Mouse (Mus musculus): ENCODE measurements around the gene Ddah1.
A peak's percentile ranks its signal among the peaks of the same experiment; 100 is the strongest.

Ddah1 gene

DNA sequence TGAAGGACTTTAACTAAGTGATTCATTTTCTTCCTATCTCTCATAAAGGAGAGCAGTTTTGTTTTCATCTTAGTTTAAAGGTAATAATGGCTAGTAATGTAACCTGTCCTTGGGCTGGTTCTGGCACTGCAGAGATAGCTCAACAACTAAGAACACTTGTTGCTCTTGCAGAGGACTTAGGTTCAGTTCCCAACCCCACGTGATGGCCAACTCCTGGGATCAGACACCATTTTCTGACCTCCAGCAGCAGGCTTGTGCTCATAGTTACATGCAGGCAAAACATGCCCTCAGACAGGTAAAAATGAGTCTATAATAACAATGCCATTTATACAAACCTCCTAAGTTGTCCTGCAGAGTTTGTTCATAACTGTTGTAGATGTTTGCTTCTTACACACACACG is 5.9 kb downstream of the Ddah1 start:
- no peak for DNase-seq (ENCODE audit: low spot score)

DNA sequence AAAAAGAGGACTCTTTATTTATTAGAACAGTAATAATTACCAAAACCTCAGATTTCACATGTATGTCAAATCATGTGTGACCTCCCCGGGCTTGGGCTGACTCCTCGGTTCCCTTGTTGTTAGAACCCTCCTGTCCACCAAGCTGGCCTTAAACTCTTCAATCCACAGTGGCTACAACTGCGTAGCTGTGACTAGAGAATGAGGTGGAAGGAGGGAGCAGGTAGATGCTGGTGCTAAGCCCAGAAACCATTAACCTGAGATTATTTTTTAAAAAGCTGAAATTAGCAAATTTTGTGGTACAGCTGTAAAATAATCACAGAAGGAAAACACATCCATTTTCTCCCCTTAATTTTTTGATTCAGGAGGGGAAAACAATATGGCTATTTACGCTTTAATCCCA is 10.0 kb downstream of the Ddah1 start:
- DNase-seq (ENCODE audit: low spot score), result no peak

DNA sequence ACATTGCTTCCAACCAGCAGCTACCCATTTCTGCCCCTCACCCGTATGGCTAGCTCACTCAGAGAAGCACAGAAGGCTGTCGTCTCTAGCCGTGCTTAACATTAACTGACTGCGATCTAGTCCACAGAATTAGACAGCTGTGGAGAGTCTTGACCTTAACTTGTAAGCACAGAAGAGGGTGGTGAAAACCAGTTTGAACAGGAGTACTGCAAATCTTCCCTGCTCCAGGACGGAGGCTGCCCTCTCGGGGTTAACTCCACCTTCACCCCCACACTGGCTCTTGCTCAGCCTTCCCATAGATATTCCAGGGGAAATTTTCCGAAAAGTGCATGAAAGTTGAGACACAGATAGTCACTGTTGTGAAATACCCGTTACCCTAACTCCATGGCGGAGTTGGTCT is 14.9 kb downstream of the Ddah1 start:
- DNase-seq (ENCODE audit: low spot score), result no peak

DNA sequence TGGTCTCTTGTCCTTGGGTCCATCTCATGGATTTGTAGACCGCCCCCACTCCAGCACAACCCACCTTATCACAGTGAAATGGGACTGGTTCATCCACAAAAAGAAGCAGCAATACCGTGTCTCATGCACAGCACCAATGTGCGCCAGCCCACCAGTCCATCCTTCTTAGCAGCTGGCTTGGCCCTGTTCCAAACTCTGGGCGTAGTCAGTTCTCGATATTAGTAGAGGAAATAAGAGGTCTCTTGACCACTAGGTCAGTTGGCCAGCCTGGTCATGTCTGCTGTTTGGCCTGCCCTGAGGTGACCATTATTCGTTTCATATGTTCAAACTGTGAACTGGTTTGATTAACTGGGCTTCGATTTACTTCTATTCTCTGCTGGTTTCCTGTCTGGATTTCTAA is 15.9 kb downstream of the Ddah1 start:
- DNase-seq (ENCODE audit: low spot score), result no peak

DNA sequence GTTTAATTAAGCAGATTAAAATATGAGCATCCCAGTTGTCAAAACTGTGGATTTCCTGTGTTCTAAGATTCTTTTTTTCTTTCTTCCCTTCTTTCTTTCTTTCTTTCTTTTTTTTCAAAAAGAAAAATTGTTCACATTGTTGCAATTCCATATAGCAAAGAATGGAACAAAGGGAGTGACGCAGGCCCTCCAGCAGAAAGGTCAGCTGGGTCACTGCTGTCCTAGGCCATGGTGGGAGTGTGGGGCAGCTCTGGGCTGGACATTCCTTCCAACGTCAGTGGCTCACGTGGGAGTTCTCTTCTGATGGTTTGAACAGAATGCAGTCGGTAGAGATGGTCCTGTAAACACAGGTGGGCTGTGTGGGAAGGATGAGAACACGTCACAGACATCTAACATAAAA is 16.8 kb downstream of the Ddah1 start:
- DNase-seq (ENCODE audit: low spot score), result no peak

DNA sequence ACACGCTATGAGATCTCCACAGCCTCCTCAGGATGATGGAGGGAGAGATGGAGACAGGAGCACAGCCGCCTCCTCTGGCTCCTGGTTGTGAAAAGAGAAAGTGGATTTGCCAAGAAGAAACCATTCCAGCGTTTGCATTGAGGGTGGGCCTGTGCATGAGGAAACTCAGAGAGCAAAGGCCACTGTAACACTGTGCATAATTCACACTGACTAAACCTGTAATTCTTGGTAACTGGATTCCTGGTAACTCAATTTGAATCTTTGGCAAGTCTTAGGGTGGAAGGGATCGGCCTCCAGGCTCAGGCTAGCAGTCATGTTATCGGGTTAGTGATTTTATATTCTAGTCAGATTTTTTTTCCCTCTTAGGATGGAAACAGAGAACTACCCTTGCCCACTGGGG is 17.4 kb downstream of the Ddah1 start:
- no peak for DNase-seq (ENCODE audit: low spot score)

DNA sequence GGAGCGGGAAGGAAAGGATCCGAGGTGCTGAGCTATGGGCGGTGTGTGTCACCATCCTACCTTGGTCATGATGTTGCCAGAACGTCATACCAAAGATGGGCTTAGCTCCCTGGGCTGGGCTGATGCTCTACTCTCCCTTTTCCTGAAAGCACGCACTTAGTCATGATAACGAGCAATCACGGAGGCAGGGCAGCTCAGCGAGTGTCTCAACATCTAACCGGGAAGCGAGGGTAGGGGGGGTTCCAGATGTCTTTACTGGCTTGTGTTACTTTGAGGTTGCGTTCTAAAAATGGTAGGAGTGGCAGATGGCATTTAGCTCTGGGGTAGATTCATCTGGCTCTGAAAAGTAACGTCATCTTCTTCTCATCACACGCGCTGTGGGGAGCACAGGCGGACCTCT is 18.5 kb downstream of the Ddah1 start:
- no peak for DNase-seq (ENCODE audit: low spot score)

DNA sequence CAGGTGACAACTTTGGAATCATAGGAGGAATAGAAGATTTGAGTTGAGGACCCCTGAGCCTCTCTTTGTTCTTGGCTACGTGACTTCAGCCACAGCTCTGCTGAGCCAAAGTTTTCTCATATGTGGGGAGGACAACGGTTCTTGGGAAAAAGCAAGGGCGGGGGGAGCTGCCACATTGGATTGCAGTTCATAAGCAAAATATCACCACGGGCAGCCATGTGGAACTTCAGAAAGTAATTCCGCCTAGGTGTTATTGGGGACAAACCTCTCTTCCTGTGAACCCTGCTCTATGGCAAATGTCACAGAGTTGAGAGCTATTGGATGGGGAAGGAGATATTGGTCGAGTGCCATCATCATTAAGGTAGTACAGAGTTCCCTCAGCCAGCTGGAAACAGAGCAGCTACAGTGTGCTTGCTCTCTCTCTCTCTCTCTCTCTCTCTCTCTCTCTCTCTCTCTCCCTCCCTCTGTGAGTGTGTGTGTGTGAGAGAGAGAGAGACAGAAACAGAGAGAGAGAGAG is 20.0 kb downstream of the Ddah1 start:
- DNase-seq (ENCODE audit: low spot score), result no peak

DNA sequence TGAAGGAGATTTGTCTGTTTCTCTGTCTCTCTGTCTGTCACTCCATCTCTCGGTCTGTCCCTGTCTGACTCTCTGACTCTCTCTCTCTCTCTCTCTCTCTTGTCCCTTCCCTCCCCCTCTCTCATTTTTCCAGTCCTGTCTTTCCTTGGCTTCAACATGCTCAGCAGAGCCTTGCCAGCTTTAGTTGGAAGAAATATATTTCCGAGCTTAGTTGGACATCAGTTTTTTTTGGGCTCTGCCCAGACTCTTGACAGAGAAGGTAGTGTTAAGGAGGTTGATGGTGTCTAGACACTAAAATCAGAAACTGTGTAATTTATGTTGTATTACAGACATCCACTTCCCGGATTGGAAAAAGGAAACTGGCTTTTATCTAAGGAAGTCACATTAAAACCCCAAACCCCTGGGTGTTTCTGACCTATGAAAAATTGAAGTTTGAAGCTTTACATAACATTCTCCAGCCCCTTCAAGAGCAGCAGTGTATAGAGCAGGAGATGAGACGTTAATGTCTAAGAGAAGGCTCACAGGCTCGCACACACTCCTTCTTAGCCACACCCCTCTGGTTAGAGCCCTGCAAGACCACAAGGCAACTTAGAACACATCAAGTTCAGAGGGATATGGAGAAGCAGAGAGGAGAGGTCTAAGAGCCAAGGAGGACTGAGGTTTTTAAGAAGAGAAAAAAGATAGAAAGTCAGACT is 21.0 kb downstream of the Ddah1 start:
- no peak for DNase-seq (ENCODE audit: low spot score)

DNA sequence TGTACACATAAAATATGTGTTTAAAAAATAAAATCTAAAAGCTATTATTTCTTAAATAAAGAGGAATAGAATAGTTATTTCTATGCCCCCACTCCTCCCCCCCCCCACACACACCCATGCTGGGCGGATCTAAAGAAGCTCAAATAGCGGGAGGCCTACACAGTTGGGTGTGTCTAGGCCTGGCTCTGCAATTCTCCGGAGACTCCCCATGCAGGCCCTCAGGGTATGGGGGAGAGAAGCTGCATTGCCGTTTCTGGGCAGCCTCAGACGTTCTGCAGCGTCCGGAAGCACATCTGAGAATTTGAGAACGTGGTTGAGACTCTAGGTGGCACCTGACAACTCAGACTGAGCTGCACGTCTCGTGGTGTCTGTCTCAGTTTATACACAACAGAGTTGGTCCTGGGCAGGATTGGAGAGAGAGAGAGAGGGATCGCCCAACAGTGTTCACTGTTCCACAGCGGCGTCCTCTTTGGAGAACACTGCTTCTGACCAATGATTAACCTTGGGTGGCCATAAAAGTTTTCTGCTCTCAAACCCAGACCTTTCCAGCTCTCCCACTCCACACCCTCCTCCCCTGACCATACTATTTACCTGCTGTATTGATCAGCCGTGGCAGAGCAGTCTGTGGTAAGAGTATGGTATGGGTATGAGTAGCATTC is 22.4 kb downstream of the Ddah1 start:
- no peak for DNase-seq (ENCODE audit: low spot score)

DNA sequence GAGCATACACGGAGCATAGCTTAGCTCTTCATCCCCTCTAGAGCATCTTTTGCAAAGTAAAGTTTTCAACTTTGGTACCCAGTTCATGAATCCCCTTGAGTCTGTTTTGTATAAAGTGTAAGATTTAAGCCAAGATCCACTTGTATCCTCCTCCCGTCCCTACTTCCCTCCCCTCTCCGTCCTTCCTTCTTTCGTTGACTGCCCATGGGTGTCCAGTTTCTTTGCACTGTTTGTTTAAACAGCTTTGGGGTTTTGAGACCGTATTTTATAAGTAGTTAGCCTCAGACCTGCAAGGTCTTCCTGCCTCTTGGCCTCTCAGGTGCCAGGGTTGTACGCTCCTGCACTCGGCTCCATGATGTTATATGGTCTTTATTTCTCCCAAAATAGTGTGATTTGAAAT is 26.8 kb downstream of the Ddah1 start:
- no peak for DNase-seq (ENCODE audit: low spot score)

DNA sequence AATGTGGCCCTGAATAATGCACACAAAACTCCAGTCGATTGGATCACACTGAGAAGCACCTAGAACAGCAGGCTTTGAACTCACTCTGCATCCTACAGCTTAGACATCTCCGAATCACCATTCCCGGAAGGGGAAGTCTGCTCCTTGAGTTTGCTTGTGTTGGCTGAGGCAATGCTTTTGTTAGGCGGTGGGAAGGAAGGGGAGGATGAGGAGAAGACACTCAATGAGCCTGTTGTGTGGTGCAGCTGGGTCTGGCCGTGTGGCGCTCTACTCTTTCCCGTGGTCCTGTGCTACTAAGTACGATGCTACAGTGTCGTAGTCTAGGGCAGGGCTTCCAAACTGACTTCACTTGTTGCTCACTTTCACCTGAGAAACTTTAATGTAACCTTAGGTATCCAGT is 28.8 kb downstream of the Ddah1 start:
- DNase-seq (ENCODE audit: low spot score), result no peak

DNA sequence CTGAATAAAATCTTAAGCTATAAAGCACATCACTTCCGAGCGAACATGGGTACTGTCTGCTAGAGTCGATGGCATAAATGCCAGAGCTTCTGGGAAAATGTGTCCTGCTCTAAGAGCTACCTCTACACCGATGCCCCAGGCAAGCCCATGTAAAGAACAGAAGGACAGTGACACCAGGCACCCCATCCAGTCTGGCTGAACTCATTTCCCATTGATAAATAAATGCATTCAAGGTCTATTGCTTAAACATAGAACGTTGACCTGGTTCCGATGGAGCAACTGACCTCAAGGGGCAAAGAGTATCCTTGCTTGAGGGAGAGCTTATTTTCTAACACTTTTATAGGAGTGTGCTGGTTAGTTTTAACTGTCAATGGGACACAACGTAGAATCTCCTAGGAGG is 30.6 kb downstream of the Ddah1 start:
- no peak for DNase-seq (ENCODE audit: low spot score)

DNA sequence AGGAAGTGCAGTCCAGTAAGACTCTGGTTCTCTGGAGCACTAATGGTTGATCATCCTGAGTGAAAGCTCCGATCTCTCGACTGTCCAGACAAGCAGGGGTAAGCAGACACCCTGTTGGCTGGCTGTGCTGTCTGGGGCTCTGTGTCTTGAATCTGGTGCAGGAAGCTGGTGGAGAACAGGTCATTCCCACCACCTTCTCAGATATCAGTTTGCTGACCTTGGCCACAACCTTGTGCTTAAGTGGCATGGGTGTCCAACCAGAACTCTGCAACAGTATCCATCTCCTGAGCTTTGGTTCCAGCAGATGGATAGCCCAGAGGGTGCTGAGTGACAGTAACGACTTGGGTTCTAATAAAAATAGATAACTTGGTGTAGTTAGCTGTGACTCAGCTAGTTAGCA is 31.8 kb downstream of the Ddah1 start:
- no peak for DNase-seq (ENCODE audit: low spot score)

DNA sequence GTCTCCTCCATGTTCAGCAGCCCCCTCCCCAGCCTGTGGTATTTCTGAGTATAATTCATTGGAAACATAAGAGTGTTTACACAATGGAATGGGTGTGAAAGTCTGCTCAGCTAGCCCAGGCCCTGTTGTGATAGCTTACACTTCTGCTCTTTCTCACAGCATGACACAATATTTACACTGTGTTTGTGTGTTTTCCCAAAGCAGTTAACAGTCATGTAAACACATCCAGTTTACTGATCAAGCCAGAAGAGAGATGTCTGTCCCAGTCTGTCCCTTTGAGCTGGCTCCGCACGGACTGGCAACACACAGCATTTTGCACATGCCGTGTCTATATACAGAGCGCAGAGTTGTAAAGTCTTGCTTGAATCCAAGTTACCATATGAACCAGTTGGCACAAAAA is 32.2 kb downstream of the Ddah1 start:
- DNase-seq (ENCODE audit: low spot score), result no peak

DNA sequence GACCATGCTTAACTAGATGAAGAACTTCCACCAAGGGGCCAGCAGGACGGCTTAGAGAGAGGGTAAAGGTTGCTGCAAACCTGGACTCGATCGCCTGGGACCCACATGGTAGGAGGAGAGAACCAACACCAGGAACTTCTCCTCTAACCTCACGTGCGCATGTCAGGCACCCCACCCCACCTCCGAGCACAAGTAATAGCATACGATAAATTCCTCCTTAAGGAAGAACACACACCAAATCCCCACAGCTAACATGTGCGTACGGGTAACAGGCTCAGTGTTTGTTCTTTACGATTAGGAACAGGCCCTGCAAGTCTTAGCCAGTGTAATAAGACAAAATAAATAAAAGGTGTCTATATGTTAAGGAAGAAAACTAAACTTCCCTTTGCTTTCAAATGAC is 35.9 kb downstream of the Ddah1 start:
- no peak for DNase-seq (ENCODE audit: low spot score)

DNA sequence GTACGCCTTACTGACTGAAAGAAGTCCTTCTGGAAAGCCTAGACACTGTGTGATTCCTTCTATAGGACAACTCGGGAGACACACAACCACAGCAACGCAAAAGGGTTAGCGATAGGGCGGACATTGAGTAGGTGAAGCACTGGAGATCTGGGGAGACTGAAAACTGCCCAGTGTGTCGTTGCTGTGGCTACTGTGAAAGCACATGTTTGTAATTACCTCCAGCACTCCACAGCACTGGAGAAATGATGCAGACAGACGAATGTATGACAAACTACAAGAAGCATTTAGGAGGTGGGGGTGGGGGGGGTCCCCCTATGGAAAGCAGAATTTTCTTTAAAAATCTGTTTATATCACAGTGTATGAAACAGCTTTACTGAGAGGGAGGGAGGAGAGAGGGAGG is 37.4 kb downstream of the Ddah1 start:
- no peak for DNase-seq (ENCODE audit: low spot score)

DNA sequence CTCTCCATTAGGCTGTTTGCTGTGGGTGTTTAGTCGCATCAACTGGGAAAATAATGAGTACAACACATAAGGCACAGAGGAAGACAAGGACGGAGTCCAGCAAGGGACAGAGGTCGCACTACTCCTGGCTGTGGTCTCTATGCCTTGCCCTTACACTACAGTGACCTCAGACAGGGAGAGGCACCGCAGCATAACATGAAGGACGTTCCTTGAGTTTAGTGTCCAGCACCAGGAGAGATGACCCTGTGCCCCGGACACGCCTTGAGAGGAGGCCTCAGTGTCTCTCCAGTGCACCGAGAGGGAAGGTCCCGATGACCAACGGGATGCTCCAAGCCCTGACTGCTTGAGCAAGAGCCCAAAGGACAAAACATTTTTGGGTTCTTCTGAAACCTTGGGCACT is 39.6 kb downstream of the Ddah1 start:
- no peak for DNase-seq (ENCODE audit: low spot score)

DNA sequence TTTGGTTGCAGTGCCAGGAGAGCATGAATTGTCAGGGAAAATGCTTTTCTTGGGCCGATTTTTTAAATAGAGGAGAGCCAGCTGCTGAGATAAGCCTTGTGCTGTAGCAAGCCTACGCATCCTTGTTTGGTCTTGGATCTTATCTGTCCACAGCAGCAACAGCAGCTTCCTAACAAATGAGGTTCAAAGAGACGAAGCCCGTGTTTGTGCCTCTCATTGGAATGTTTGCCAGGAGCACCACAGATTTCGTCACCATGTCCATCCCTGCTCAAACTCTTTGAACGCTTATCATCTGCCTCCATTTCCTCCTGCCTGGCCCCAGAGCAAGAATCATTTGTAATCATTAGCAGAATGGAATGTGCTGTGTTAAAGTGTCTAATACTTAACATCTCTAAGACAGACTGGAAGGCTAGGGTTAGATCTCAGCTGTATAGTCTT is 40.3 kb downstream of the Ddah1 start:
- DNase-seq (ENCODE audit: low spot score), result peak; percentile 36

DNA sequence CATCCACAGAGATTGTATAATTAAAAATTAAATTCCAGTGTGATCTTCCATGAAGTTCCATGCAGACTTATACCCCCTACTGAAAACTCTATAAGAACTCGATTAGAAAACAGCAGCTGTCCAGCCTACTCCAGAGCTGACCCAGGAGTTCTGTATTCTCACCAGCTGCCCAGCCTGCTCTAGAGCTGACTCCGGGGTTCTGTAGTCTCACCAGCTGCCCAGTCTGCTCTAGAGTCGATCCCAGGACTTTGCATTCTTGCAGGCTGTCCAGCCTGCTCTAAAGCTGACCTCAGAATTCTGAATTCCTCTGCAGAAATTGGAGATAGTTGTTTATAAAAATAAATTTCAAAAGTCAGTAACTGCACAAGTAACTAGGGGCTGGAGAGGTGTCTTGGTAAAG is 40.9 kb downstream of the Ddah1 start:
- DNase-seq (ENCODE audit: low spot score), result no peak

DNA sequence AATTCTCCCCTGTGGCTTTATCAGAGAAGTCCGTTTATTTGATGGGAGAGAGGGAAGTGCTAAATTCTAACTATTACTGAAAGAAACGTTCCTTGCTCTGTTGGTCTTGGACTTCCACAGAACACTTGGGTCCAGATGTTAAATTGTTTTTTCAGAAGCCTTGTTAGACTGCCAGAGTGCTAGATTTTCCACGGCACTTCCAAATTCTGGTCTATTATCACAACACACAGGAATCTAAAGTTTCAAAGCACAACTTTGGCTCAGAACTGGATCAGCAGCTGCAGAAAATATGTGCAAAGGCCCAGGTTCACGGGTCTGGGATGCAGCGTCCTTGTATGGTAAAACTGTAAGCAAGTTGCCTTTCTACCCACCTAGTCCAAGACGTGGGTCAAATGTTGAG is 43.6 kb downstream of the Ddah1 start:
- DNase-seq (ENCODE audit: low spot score), result no peak

DNA sequence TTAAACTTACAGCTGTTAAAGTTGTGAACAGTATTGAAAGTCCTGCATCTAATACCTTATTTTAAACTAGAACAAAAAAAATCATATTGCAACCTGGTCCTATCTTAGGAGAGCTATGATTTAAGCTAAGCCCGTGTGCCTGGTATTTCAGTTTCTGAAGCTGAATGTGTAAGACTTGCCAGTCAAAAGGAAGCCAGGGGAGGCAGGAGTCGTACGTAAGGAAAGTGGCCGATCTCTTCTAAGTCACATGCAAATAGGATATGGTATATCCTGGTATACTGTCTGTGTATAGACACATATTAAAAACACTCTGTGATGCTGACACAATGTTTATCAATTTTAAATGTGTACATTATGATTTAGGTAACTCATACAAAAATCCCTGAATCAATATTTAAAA is 47.4 kb downstream of the Ddah1 start:
- DNase-seq (ENCODE audit: low spot score), result no peak

DNA sequence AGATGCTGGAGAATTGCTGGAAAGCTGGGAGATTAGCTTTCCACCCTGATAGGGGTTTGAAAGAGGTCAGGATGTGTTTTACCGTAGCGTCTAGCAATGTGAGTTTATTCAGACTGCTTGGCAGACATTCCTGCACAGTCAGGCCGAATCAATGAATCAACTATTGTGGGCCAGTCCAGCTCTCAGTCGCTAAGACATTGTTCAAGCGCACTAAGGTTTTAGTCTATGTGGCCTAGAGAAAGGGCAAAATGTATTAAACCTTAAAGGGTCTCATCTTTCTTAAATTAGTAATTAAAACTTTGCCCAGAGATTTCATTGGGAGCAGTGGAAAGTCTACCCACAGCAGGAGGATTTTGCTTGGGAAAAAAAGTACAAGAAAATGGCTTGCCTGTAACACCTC is 48.0 kb downstream of the Ddah1 start:
- DNase-seq (ENCODE audit: low spot score), result no peak

DNA sequence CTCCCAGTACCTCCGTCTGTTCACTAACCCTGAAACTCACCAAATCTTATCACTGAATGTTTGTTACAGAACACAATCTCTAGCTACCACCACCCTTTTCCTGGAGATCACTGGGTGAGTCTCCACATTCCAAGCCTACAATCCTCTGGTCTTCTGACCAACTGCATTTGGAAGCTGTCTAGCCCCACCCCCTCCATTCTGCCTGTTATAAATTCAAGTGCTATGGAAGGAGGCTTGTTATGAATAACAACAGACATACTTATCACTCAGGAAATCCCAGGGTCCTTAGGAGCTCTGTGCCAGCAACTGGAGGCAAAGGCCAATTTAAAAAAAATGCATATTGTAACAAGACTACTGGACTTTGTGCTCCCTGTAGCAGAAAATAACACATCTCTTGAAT is 58.3 kb downstream of the Ddah1 start:
- peak; percentile 25 for DNase-seq (ENCODE audit: low spot score)

Measured in ovary, postnatal 36 days (tissue).